Mouse (Mus musculus): ENCODE results near the gene Rtl5.

GRCm38 (mm10) chrX:102031851-102032250, 39.3 kb downstream of the Rtl5 start:
- no peak for TF ChIP-seq CTCF (IDR thresholded peaks at IDR 0.05; ENCODE audit: insufficient read depth, low read length)
- no peak for TF ChIP-seq POLR2A (IDR thresholded peaks at IDR 0.05; ENCODE audit: borderline replicate concordance, extremely low read depth, low read depth, low read length)

Data from lung, adult 2 months (tissue).